Mouse (Mus musculus): ENCODE results near the gene Rapgef4. TPM values are rescaled to one million over a fixed set of nuclear protein-coding genes. Genes with fewer than 3 reads are reported as not detected.

Gene Rapgef4
- polyA plus RNA-seq, 1 experiment from 2014 or later, result 42.9 TPM

DNA sequence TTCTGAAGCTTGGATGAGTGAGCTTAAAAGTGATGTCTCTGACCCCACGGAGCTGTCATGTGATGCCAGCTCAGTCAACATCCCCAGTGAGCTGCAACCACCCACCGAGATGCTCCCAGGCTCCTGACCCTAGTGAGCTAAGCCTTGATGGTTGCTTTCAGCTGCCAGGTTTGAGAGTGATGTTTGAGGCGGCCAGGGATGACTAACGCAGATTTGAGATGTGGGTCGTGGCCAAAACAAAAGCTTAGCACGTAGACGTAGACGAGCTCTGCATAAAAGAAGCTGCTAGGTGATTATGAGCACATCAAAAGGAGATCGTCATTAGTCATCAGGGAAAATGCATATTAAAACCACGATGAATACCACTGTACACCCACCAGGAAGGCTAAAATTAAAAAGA, 16.8 kb upstream of the Rapgef4 start:
- H3K9me3 ChIP-seq, result no peaks in the 10 kb centered on the region
- no peak for ATAC-seq (replicated peaks)
- peaks cover 4% of the 10 kb centered on the region; the same call in 1 of the 2 replicates for H3K4me1 ChIP-seq
- H3K27me3 ChIP-seq (replicated peaks), result no peaks in the 10 kb centered on the region
- H3K4me2 ChIP-seq, result no peak overlapping the region
- WGBS, result 21% methylated on average over 10 of the region's 10 CpGs
- H3K27ac ChIP-seq, result no peak overlapping the region
- no peaks in the 10 kb centered on the region for H3K36me3 ChIP-seq (replicated peaks)
- H3K9ac ChIP-seq, result no peak overlapping the region
- H3K4me3 ChIP-seq, result no peak overlapping the region

- Histone ChIP-seq H3K9ac (no peak overlapping the region), H3K27ac (no peak overlapping the region), H3K27me3 (replicated peaks) (no peaks in the 10 kb centered on the region), H3K36me3 (replicated peaks) (no peaks in the 10 kb centered on the region), H3K4me1 (peaks cover 4% of the 10 kb centered on the region; the same call in 1 of the 2 replicates), H3K4me3 (no peak overlapping the region), H3K4me2 (no peak overlapping the region), H3K9me3 (no peaks in the 10 kb centered on the region)
- 87% methylated on average over 4 of the region's 4 CpGs for WGBS
- no peak for ATAC-seq (replicated peaks)
Observed at GRCm38 (mm10) chr2:71965476-71965875, 15.6 kb upstream of the Rapgef4 start.

DNA sequence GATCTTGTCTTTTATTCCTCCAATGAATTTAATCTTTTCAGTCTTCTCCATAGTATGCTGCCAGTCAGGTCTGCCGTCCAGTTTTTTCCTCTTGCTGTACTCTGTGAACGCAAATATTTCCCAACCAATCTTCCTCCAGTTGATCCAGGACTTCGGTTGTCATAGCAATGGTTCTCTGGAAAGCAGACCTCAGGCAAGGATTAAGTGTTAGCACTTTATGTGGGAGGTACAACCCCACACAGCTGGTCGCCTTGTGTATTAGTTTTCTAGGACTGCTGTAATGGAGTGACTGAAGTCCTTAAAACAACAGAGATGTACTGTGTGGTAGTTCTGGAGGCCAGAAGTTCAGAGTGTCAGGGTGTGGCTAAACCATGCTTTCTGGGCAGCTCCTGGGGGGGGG, 14.3 kb upstream of the Rapgef4 start:
- no peak overlapping the region for H3K4me2 ChIP-seq
- no peaks in the 10 kb centered on the region for H3K36me3 ChIP-seq (replicated peaks)
- no peaks in the 10 kb centered on the region for H3K27me3 ChIP-seq (replicated peaks)
- 38% methylated on average over 4 of the region's 4 CpGs for WGBS
- ATAC-seq (replicated peaks), result peak; percentile 72
- no peak overlapping the region for H3K9ac ChIP-seq
- H3K27ac ChIP-seq, result 0 out of 2 replicates have a peak overlapping the region, but pooled peaks have one; percentile 48
- peaks cover 4% of the 10 kb centered on the region; the same call in 1 of the 2 replicates for H3K4me1 ChIP-seq
- H3K4me3 ChIP-seq, result no peak overlapping the region
- H3K9me3 ChIP-seq, result no peaks in the 10 kb centered on the region

DNA sequence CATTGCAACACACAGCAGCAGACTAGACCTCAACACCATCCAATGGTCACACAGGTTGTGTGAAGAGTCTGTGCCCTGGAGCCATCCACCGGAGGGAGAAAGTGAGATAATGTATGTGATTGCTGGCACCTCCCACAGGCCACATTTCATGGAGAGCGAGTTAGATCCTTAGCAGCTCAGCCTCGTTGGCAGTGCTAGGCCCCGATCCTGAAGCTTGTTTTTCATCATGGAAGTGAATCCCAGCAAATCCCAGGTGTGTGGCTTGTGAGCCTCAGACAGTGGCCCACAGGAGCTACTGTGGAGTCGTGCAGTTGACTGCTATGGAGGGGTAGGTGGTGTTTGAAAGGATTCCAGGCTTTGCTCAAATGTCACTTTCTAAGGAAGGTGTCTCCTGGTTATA, 13.2 kb upstream of the Rapgef4 start:
- Histone ChIP-seq H3K4me3 (no peak overlapping the region), H3K27ac (no peak overlapping the region), H3K36me3 (replicated peaks) (no peaks in the 10 kb centered on the region), H3K4me2 (no peak overlapping the region), H3K27me3 (replicated peaks) (no peaks in the 10 kb centered on the region), H3K9me3 (no peaks in the 10 kb centered on the region), H3K9ac (no peak overlapping the region), H3K4me1 (peaks cover 4% of the 10 kb centered on the region; the same call in 1 of the 2 replicates)
- 74% methylated on average over 5 of the region's 5 CpGs for WGBS
- no peak for ATAC-seq (replicated peaks)

GRCm38 (mm10) chr2:71973646-71974045, 7.4 kb upstream of the Rapgef4 start:
- 88% methylated on average over 3 of the region's 3 CpGs for WGBS
- Histone ChIP-seq H3K27ac (no peak overlapping the region), H3K4me3 (no peak overlapping the region), H3K4me2 (no peak overlapping the region), H3K4me1 (no peaks in the 10 kb centered on the region), H3K9ac (no peak overlapping the region), H3K9me3 (no peaks in the 10 kb centered on the region), H3K36me3 (replicated peaks) (no peaks in the 10 kb centered on the region), H3K27me3 (replicated peaks) (no peaks in the 10 kb centered on the region)
- no peak for ATAC-seq (replicated peaks)

DNA sequence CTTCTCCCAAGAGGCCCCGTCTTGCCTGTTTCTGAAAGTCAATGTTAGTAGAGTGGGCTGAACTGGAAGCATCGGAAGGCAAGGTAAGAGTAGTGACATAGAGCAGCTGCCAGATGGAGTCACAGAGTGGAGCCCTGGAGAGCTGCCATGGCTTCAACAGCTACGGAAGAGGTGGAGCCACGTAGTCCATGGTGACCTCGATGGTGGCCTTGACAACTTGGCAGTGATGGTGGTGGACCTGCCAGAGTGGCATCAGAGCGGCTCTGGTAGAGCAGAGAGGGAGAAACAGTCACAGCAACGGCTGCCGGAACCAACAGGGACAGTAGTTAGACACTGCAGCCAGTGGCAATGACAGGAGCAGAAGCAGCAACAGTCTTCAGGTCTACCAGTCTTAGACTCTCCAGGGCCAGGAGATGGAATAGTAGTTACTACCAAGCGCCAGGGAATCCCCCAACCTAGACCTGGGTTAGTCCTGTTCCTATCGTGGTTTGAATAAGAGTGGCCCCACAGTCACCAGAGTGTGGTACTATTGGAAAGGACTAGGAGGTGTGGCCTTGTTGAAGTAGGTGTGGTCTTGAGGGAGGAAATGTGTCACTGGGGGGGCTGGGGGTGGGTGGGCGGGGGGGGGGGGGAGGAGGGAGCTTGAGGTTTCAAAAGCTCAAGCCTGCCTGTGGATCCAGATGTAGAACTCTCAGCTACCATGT, 6.7 kb upstream of the Rapgef4 start:
- Histone ChIP-seq H3K27ac (no peak overlapping the region), H3K4me1 (no peaks in the 10 kb centered on the region), H3K27me3 (replicated peaks) (no peaks in the 10 kb centered on the region), H3K4me2 (no peak overlapping the region), H3K36me3 (replicated peaks) (no peaks in the 10 kb centered on the region), H3K9me3 (no peaks in the 10 kb centered on the region), H3K4me3 (no peak overlapping the region), H3K9ac (no peak overlapping the region)
- no peak for ATAC-seq (replicated peaks)
- WGBS, result 84% methylated on average over 11 of the region's 11 CpGs

GRCm38 (mm10) chr2:71979981-71980380, 1.1 kb upstream of the Rapgef4 start:
- 89% methylated on average over 7 of the region's 7 CpGs for WGBS
- Histone ChIP-seq H3K4me3 (no peak overlapping the region), H3K27me3 (replicated peaks) (no peaks in the 10 kb centered on the region), H3K9me3 (no peaks in the 10 kb centered on the region), H3K4me1 (peaks cover 7% of the 10 kb centered on the region; the same call in 1 of the 2 replicates), H3K36me3 (replicated peaks) (no peaks in the 10 kb centered on the region), H3K9ac (no peak overlapping the region), H3K27ac (no peak overlapping the region), H3K4me2 (peak overlapping the region; percentile 86; the same call in 1 of the 2 replicates)
- ATAC-seq (replicated peaks), result no peak

GRCm38 (mm10) chr2:71981343-71981851, 357 bp downstream of the Rapgef4 start:
- H3K4me2 ChIP-seq, result peak overlapping the region; percentile 86
- peaks cover 14% of the 10 kb centered on the region; the same call in 1 of the 2 replicates for H3K4me1 ChIP-seq
- no peaks in the 10 kb centered on the region for H3K27me3 ChIP-seq (replicated peaks)
- no peaks in the 10 kb centered on the region for H3K9me3 ChIP-seq
- ATAC-seq (replicated peaks), result peak; percentile 72
- peak overlapping the region; percentile 64 for H3K4me3 ChIP-seq
- no peaks in the 10 kb centered on the region for H3K36me3 ChIP-seq (replicated peaks)
- peak overlapping the region; percentile 75 for H3K27ac ChIP-seq
- peak overlapping the region; percentile 74 for H3K9ac ChIP-seq
- 4% methylated on average over 24 of the region's 24 CpGs for WGBS

DNA sequence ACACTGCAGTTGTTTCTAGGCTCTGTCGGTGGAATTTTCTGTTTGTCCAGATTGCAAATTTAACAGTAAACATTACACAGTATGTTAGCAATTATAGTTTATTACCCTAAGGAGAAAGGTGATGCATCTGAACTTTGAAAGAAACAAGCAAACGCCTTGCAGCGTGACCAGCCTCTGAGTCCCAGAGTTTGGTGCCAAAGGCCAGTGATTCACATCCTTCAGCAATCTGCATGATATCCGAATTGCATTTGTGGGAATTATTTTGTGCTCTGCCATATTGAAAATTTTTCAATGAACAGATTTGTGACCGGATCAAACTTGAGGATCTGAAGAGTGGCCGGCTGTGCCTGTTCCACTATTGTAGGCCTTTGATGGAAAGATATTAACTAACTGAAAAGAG, 856 bp downstream of the Rapgef4 start:
- Histone ChIP-seq H3K27me3 (replicated peaks) (no peaks in the 10 kb centered on the region), H3K9ac (peak overlapping the region; percentile 74), H3K27ac (peak overlapping the region; percentile 75; the same call in 1 of the 2 replicates), H3K36me3 (replicated peaks) (no peaks in the 10 kb centered on the region), H3K4me3 (peak overlapping the region; percentile 64), H3K9me3 (no peaks in the 10 kb centered on the region), H3K4me2 (peak overlapping the region; percentile 86), H3K4me1 (peaks cover 14% of the 10 kb centered on the region; the same call in 1 of the 2 replicates)
- WGBS, result 53% methylated on average over 6 of the region's 6 CpGs
- no peak for ATAC-seq (replicated peaks)

DNA sequence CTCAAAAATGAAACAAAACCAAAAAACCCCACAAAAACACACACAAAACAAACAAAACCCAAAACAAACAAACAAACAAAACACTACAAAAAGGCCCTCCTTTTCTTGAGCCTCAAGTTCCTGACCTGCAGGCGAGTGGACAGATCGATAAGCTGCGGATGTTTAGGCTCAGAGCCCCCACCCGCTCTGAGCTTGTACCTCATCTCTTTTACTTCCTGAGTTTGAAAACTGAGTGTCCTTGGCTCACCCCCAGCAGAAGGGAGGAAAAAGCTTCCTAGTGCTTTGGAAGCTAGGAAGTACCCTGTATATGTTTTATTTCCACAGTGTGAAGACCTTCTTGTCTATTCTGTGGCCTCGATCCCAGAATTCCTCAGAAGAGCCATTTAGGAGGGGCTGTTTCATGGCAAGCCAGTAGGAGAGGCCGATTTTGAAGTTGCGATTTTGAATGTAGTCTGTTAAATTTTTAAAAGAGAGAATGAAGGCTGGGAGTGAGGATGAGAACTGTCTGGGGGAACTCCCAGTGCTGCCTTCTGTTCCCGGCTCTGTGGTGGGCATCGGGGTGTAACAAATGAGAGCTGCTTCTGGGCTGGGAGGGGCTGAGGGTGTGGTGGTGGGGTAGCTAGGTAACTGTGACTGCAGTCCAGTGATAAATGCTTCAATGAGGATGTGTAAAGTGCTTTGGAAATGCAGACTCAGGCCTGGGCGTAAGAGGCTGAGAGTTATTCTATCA, 2.0 kb downstream of the Rapgef4 start:
- no peaks in the 10 kb centered on the region for H3K27me3 ChIP-seq (replicated peaks)
- 64% methylated on average over 10 of the region's 10 CpGs for WGBS
- peaks cover 14% of the 10 kb centered on the region; the same call in 1 of the 2 replicates for H3K4me1 ChIP-seq
- no peaks in the 10 kb centered on the region for H3K36me3 ChIP-seq (replicated peaks)
- no peak for ATAC-seq (replicated peaks)
- no peak overlapping the region for H3K4me3 ChIP-seq
- H3K9ac ChIP-seq, result no peak overlapping the region
- no peak overlapping the region for H3K27ac ChIP-seq
- H3K9me3 ChIP-seq, result no peaks in the 10 kb centered on the region
- H3K4me2 ChIP-seq, result 0 out of 2 replicates have a peak overlapping the region, but pooled peaks have one; percentile 6

GRCm38 (mm10) chr2:71985730-71986129, 4.7 kb downstream of the Rapgef4 start:
- peaks cover 14% of the 10 kb centered on the region; the same call in 1 of the 2 replicates for H3K4me1 ChIP-seq

DNA sequence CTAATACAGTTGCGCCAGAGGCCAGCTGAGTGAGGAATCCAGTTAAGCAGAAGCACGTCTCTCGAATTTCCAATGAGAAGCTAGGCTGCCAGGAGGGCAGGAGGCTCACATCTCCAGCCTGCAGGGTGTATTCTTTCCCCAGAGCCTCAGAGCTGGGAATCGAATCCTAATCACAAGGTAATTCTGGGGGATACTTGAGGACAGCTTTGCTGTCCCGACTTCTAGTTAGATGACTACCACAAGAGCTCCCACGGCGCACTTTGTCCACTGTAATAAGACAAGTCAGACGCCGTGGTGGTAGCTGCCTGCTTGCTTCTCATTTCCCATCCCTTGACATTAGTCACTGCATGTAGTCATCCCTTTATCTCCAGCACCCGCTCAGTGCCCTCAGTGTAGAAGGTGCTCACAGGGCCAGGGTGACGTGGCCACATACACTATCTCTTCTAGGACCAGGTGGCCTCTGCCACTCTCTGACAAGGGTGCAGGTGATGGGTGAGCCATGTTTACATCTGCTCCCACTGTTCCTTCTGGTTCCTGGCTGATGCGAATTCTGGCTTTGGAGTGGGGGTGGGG, 5.3 kb downstream of the Rapgef4 start:
- Histone ChIP-seq H3K4me3 (no peak overlapping the region), H3K4me2 (no peak overlapping the region), H3K27ac (no peak overlapping the region), H3K36me3 (replicated peaks) (no peaks in the 10 kb centered on the region), H3K4me1 (peaks cover 14% of the 10 kb centered on the region; the same call in 1 of the 2 replicates), H3K27me3 (replicated peaks) (no peaks in the 10 kb centered on the region), H3K9me3 (no peaks in the 10 kb centered on the region), H3K9ac (no peak overlapping the region)
- no peak for ATAC-seq (replicated peaks)
- WGBS, result 59% methylated on average over 12 of the region's 12 CpGs

More at GRCm38 (mm10) chr2:71985730-71986129, 4.7 kb downstream of the Rapgef4 start:
- no peaks in the 10 kb centered on the region for H3K9me3 ChIP-seq
- 60% methylated on average over 2 of the region's 2 CpGs for WGBS
- H3K36me3 ChIP-seq (replicated peaks), result no peaks in the 10 kb centered on the region
- H3K9ac ChIP-seq, result no peak overlapping the region
- ATAC-seq (replicated peaks), result no peak
- no peak overlapping the region for H3K27ac ChIP-seq
- H3K4me2 ChIP-seq, result no peak overlapping the region
- H3K4me3 ChIP-seq, result no peak overlapping the region
- no peaks in the 10 kb centered on the region for H3K27me3 ChIP-seq (replicated peaks)
